Mouse (Mus musculus) hindbrain, embryonic 16.5 days (tissue): ENCODE results near the gene Atp6v0a1. TPM values are rescaled to one million over a fixed set of nuclear protein-coding genes. Genes with fewer than 3 reads are reported as not detected.
"Not testable (repeated sequence)": the region's sequence is repeated elsewhere in the genome, so short reads cannot be mapped to it uniquely, and the experiment has no call there.

Experiments used
- ATAC-seq: fragments of 200-750 bp; cut with Nextera tagmentation; 2 replicates; pipeline ENCODE4 v1.8.0; 2017; ENCODE audit warnings: moderate TSS enrichment, moderate library complexity
- H3K27ac ChIP-seq: fragments of 300-500 bp; sonication (generic); 2 replicates; pipeline ENCODE4 v1.5.1; 2014; ENCODE audit warnings: low read depth, mild to moderate bottlenecking, control low read depth, low read length, moderate library complexity
- H3K27me3 ChIP-seq: fragments of 300-500 bp; sonication (generic); replicated peaks from 2 replicates; pipeline ENCODE4 v1.6.1; 2014; ENCODE audit warnings: low read length; ENCODE audit not compliant: control insufficient read depth, insufficient read depth
- H3K36me3 ChIP-seq: fragments of 300-500 bp; sonication (generic); 2 replicates; pipeline ENCODE4 v1.6.1; 2014; ENCODE audit warnings: mild to moderate bottlenecking, low read length, moderate library complexity, mixed read lengths; ENCODE audit not compliant: control insufficient read depth, insufficient read depth
- H3K4me1 ChIP-seq: fragments of 300-500 bp; sonication (generic); 2 replicates; pipeline ENCODE4 v1.6.1; 2014; ENCODE audit warnings: low read depth, low read length; ENCODE audit not compliant: control insufficient read depth, insufficient read depth
- H3K4me2 ChIP-seq: fragments of 300-500 bp; sonication (generic); 2 replicates; pipeline ENCODE4 v1.6.1; 2014; ENCODE audit warnings: mild to moderate bottlenecking, low read length, control low read depth, moderate library complexity
- H3K4me3 ChIP-seq: fragments of 300-500 bp; sonication (generic); 2 replicates; pipeline ENCODE4 v1.5.1; 2014; ENCODE audit warnings: mild to moderate bottlenecking, low read length, control low read depth, moderate library complexity
- H3K9ac ChIP-seq: fragments of 300-500 bp; sonication (generic); 2 replicates; pipeline ENCODE4 v1.6.1; 2014; ENCODE audit warnings: low read depth, mild to moderate bottlenecking, control low read depth, low read length, moderate library complexity
- H3K9me3 ChIP-seq: fragments of 300-500 bp; sonication (generic); 2 replicates; pipeline ENCODE4 v1.6.1; 2014; ENCODE audit warnings: mild to moderate bottlenecking, low read length, moderate library complexity; ENCODE audit not compliant: control insufficient read depth
- WGBS: fragments of 180-500 bp; shearing (Covaris S2); extraction: QIAGEN DNeasy Blood & Tissue Kit; methylation state at CpG from one replicate; pipeline ENCODE4 v1.1.7; 2014; 5-methylcytosine and 5-hydroxymethylcytosine counted together
- polyA plus RNA-seq: library from polyadenylated mRNA; unstranded; fragments of >200 nt; fragmentation: Nextera tagmentation; extraction: Ambion mirVana; gene quantifications from 2 replicates; pipeline ENCODE4 v1.2.1, GENCODE M21; 2015

Atp6v0a1 gene
- polyA plus RNA-seq, 1 experiment from 2014 or later, result 175 TPM

DNA sequence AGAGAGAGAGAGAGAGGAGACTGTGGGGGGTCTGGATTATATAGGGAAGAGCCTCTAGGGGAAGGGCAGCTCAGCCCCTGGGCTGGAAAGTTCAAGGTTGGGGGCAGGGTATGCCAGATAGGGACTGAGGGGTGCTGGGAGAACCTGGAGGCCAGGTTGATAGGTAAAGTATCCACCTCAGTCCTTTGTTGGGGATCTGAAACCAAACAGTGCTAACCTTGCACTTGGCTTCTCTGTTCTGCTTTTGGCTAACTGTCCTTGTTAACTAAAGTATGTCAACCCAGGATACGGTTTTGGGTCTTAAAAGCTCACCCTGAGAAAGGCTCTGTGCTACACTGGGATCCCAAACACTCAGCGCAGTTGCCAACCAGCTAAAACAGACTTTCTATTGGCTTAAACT lies 19.6 kb upstream of the Atp6v0a1 start:
- no peak for ATAC-seq
- WGBS, result 75% methylated on average over 2 of the region's 2 CpGs
- Histone ChIP-seq H3K36me3 (no peaks in the 10 kb centered on the region), H3K9me3 (no peaks in the 10 kb centered on the region), H3K9ac (no peak overlapping the region), H3K4me1 (no peaks in the 10 kb centered on the region), H3K27ac (no peak overlapping the region), H3K4me2 (no peak overlapping the region), H3K4me3 (no peak overlapping the region), H3K27me3 (no peaks in the 10 kb centered on the region)

GRCm38 (mm10) chr11:100991027-100991534 lies 18.2 kb upstream of the Atp6v0a1 start:
- Histone ChIP-seq H3K9ac (no peak overlapping the region), H3K27me3 (no peaks in the 10 kb centered on the region), H3K36me3 (no peaks in the 10 kb centered on the region), H3K4me3 (no peak overlapping the region), H3K9me3 (no peaks in the 10 kb centered on the region), H3K4me1 (no peaks in the 10 kb centered on the region), H3K27ac (no peak overlapping the region), H3K4me2 (no peak overlapping the region)
- WGBS, result 28% methylated on average over 6 of the region's 6 CpGs
- no peak for ATAC-seq

- Histone ChIP-seq H3K9me3 (no peaks in the 10 kb centered on the region), H3K4me2 (no peak overlapping the region), H3K36me3 (no peaks in the 10 kb centered on the region), H3K27ac (no peak overlapping the region), H3K4me1 (no peaks in the 10 kb centered on the region), H3K4me3 (no peak overlapping the region), H3K27me3 (no peaks in the 10 kb centered on the region), H3K9ac (no peak overlapping the region)
- no peak for ATAC-seq
- 94% methylated on average over 2 of the region's 2 CpGs for WGBS
Measured at GRCm38 (mm10) chr11:100993437-100993836, 15.8 kb upstream of the Atp6v0a1 start.

DNA sequence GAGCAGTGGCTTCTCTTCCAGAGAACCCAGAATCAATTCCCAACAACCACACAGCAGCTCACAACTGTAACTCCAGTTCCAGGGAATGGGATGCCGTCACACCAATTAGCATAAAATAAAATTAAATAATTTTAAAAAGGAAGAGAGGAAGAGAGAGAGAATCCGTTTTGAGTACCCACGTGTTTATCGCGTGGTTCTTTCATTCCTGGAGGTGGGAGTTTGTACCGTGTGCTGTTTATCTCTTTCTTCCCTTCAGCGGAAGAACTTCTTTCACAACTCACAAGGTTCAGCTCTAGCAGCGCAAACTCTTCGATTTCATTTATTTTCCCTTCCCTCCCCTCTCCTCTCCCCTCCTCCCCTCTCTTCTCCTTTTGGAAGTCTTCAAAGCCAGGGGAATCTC lies 15.0 kb upstream of the Atp6v0a1 start:
- no peak overlapping the region for H3K4me2 ChIP-seq
- WGBS, result 69% methylated on average over 9 of the region's 9 CpGs
- H3K4me1 ChIP-seq, result no peaks in the 10 kb centered on the region
- H3K9me3 ChIP-seq, result no peaks in the 10 kb centered on the region
- ATAC-seq, result no peak
- no peaks in the 10 kb centered on the region for H3K27me3 ChIP-seq
- H3K36me3 ChIP-seq, result no peaks in the 10 kb centered on the region
- no peak overlapping the region for H3K27ac ChIP-seq
- H3K4me3 ChIP-seq, result no peak overlapping the region
- no peak overlapping the region for H3K9ac ChIP-seq

DNA sequence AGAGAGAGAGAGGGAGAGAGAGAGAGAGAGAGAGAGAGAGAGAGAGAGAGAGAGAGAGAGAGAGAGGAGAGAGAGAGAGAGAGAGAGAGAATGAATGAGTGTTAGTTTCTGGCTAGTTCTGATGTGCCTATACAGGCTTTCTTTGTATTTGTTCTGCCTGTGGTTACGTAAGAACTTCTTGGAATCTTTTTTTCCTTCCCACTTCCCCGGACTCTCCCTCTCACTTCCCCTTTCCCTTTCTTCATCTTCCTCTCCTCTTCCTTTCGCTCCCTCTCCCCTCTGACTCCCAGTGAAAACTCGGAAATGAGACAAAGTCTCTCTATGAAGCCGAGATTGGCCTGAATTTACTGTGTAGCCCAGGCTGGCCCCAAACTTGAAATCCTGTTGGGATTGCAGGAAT lies 14.6 kb upstream of the Atp6v0a1 start:
- H3K4me2 ChIP-seq, result no peak overlapping the region
- no peaks in the 10 kb centered on the region for H3K9me3 ChIP-seq
- no peaks in the 10 kb centered on the region for H3K27me3 ChIP-seq
- H3K4me1 ChIP-seq, result no peaks in the 10 kb centered on the region
- WGBS, result 80% methylated on average over 5 of the region's 5 CpGs
- no peak overlapping the region for H3K4me3 ChIP-seq
- H3K27ac ChIP-seq, result no peak overlapping the region
- no peaks in the 10 kb centered on the region for H3K36me3 ChIP-seq
- H3K9ac ChIP-seq, result no peak overlapping the region
- ATAC-seq, result no peak

- Histone ChIP-seq H3K4me2 (no peak overlapping the region), H3K36me3 (no peaks in the 10 kb centered on the region), H3K27me3 (no peaks in the 10 kb centered on the region), H3K4me3 (no peak overlapping the region), H3K27ac (no peak overlapping the region), H3K9ac (no peak overlapping the region), H3K9me3 (no peaks in the 10 kb centered on the region), H3K4me1 (no peaks in the 10 kb centered on the region)
- ATAC-seq, result no peak
- 91% methylated on average over 4 of the region's 4 CpGs for WGBS
Measured at GRCm38 (mm10) chr11:100996501-100996900, 12.8 kb upstream of the Atp6v0a1 start.

DNA sequence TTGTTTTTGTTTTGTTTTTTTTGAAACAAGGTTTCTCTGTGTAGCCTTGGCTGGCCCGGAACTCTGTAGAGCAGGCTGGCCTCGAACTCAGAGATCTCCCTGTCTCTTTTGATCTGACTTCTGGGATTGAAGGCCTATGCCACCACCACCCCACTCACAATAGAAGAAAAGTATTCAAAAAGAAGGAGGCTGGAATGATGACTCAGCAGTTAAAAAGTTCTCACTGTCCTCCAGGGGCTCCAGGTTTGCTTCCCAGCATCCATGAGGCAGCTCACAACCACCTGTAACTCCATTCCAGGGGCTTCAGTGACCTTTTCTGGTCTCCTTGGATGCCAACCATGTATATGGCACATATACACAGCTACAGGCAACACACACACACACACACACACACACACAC lies 10.4 kb upstream of the Atp6v0a1 start:
- Histone ChIP-seq H3K9ac (no peak overlapping the region), H3K4me1 (no peaks in the 10 kb centered on the region), H3K4me3 (no peak overlapping the region), H3K4me2 (no peak overlapping the region), H3K27me3 (no peaks in the 10 kb centered on the region), H3K9me3 (no peaks in the 10 kb centered on the region), H3K36me3 (no peaks in the 10 kb centered on the region), H3K27ac (no peak overlapping the region)
- WGBS, result 88% methylated on average over 2 of the region's 2 CpGs
- no peak for ATAC-seq

- Histone ChIP-seq H3K27me3 (no peaks in the 10 kb centered on the region), H3K4me3 (no peak overlapping the region), H3K36me3 (no peaks in the 10 kb centered on the region), H3K4me2 (no peak overlapping the region), H3K9me3 (no peaks in the 10 kb centered on the region), H3K27ac (no peak overlapping the region), H3K4me1 (no peaks in the 10 kb centered on the region), H3K9ac (no peak overlapping the region)
- ATAC-seq, result no peak
- WGBS, result 56% methylated on average over 3 of the region's 3 CpGs
Measured at GRCm38 (mm10) chr11:100999254-100999653, 10.0 kb upstream of the Atp6v0a1 start.

- not testable (repeated sequence) for H3K4me3 ChIP-seq, H3K9me3 ChIP-seq, H3K27me3 ChIP-seq, H3K27ac ChIP-seq, H3K4me1 ChIP-seq, H3K4me2 ChIP-seq, ATAC-seq, H3K9ac ChIP-seq, H3K36me3 ChIP-seq
- 90% methylated on average over 6 of the region's 6 CpGs for WGBS
Measured at GRCm38 (mm10) chr11:101001875-101002552, 7.2 kb upstream of the Atp6v0a1 start.
